Mouse (Mus musculus): Measurements from ENCODE around the gene Mt4.

- TF ChIP-seq CTCF (IDR thresholded peaks at IDR 0.05; ENCODE audit: low read depth, low read length), result no peak
- TF ChIP-seq POLR2A (IDR thresholded peaks at IDR 0.05; ENCODE audit: extremely low read depth, insufficient read depth, low read length), result no peak
These were observed 6.9 kb upstream of the Mt4 start for GRCm38 (mm10) chr8:94130126-94130525.

Data from liver, adult 2 months (tissue).